Mouse (Mus musculus) limb, embryonic 13.5 days (tissue): Measurements from ENCODE around the gene Fus. TPM values are rescaled to one million over a fixed set of nuclear protein-coding genes. Genes with fewer than 3 reads are reported as not detected.

ENCODE experiments used
- polyA plus RNA-seq: library from polyadenylated mRNA; unstranded; fragments of >200 nt; fragmentation: Nextera tagmentation; extraction: Ambion mirVana; gene quantifications from 2 replicates; pipeline ENCODE4 v1.2.1, GENCODE M21; 2015

The Fus gene
- polyA plus RNA-seq, 1 experiment from 2014 or later = 542 TPM

Other genes with a start within 250 kb of the Fus start
- 0.46 and 0.50 TPM in 2 replicates for gene Ctf2, start 235.3 kb upstream of the Fus start, polyA plus RNA-seq
- gene Fbxl19, start 222.9 kb upstream of the Fus start, polyA plus RNA-seq = 6.7 TPM in 2 replicates
- gene Orai3, start 197.6 kb upstream of the Fus start, polyA plus RNA-seq = 20.1 and 20.8 TPM in 2 replicates
- 28.1 and 30.8 TPM in 2 replicates for gene Setd1a, start 190.8 kb upstream of the Fus start, polyA plus RNA-seq
- not detected in 2 replicates for gene Gm49388, start 181.8 kb upstream of the Fus start, polyA plus RNA-seq
- gene Hsd3b7, start 166.9 kb upstream of the Fus start, polyA plus RNA-seq = 11.2 and 11.3 TPM in 2 replicates
- gene Stx4a, start 143.2 kb upstream of the Fus start, polyA plus RNA-seq = 53.2 and 55.6 TPM in 2 replicates
- gene Stx1b, start 142.9 kb upstream of the Fus start, polyA plus RNA-seq = 7.7 and 8.1 TPM in 2 replicates
- 10.5 and 11.6 TPM in 2 replicates for gene Zfp646, start 91.2 kb upstream of the Fus start, polyA plus RNA-seq
- gene Zfp668, start 90.6 kb upstream of the Fus start, polyA plus RNA-seq = 23.0 and 24.4 TPM in 2 replicates
- gene Prss53, start 76.5 kb upstream of the Fus start, polyA plus RNA-seq = 1.9 and 2.1 TPM in 2 replicates
- not detected in 2 replicates for gene Gm21974, start 72.0 kb upstream of the Fus start, polyA plus RNA-seq
- 159 and 174 TPM in 2 replicates for gene Vkorc1, start 71.8 kb upstream of the Fus start, polyA plus RNA-seq
- 84.9 and 85.3 TPM in 2 replicates for gene Bckdk, start 63.4 kb upstream of the Fus start, polyA plus RNA-seq
- 44.2 and 47.8 TPM in 2 replicates for gene Kat8, start 54.9 kb upstream of the Fus start, polyA plus RNA-seq
- gene Prss8, start 37.4 kb upstream of the Fus start, polyA plus RNA-seq = 4.4 and 5.7 TPM in 2 replicates
- 9.6 and 11.9 TPM in 2 replicates for gene Prss36, start 20.7 kb upstream of the Fus start, polyA plus RNA-seq
- 22.5 and 27.7 TPM in 2 replicates for gene Pycard, start 26.4 kb downstream of the Fus start, polyA plus RNA-seq
- gene Trim72, start 36.5 kb downstream of the Fus start, polyA plus RNA-seq = 1.7 and 1.8 TPM in 2 replicates
- gene Itgam, start 95.2 kb downstream of the Fus start, polyA plus RNA-seq = 0.87 and 0.92 TPM in 2 replicates
- not detected in 2 replicates for gene Gm49368, start 95.2 kb downstream of the Fus start, polyA plus RNA-seq
- not detected in 2 replicates for gene Itgax, start 162.1 kb downstream of the Fus start, polyA plus RNA-seq
- gene Itgad, start 186.9 kb downstream of the Fus start, polyA plus RNA-seq = not detected in 2 replicates
- gene Cox6a2, start 238.9 kb downstream of the Fus start, polyA plus RNA-seq = 24.2 and 27.0 TPM in 2 replicates